Mouse (Mus musculus) limb, embryonic 11.5 days (tissue): ENCODE measurements around the gene Scd2. TPM values are rescaled to one million over a fixed set of nuclear protein-coding genes. Genes with fewer than 3 reads are reported as not detected.

Experiments used
- microRNA-seq: library from miRNA; unstranded; fragments of <30 nt; microRNA quantifications from one replicate; pipeline ENCODE4, GENCODE M21; 2016
- polyA plus RNA-seq: library from polyadenylated mRNA; unstranded; fragments of >200 nt; fragmentation: Nextera tagmentation; extraction: Ambion mirVana; gene quantifications from 2 replicates; pipeline ENCODE4 v1.2.1, GENCODE M21; 2014

Gene Scd2
- polyA plus RNA-seq, 1 experiment from 2014 or later = 309 TPM

Small RNAs within 50 kb of the gene (microRNA-seq; reads per million reads assigned to microRNA genes)
- gene Mir5114 = not detected

Other genes with a start within 250 kb of the Scd2 start
- 20.1 and 20.9 TPM in 2 replicates for gene Erlin1, start 223.9 kb upstream of the Scd2 start, polyA plus RNA-seq
- 44.3 and 47.9 TPM in 2 replicates for gene Chuk, start 186.2 kb upstream of the Scd2 start, polyA plus RNA-seq
- 40.4 and 40.7 TPM in 2 replicates for gene Cwf19l1, start 157.8 kb upstream of the Scd2 start, polyA plus RNA-seq
- gene Bloc1s2, start 147.2 kb upstream of the Scd2 start, polyA plus RNA-seq = 110 and 112 TPM in 2 replicates
- not detected in 2 replicates for gene Pkd2l1, start 101.2 kb upstream of the Scd2 start, polyA plus RNA-seq
- 0.40 TPM in 1 of 2 replicates, not detected in the other for gene Scd3, start 90.4 kb upstream of the Scd2 start, polyA plus RNA-seq
- gene Scd4, start 39.4 kb downstream of the Scd2 start, polyA plus RNA-seq = 0.09 TPM in 1 of 2 replicates, not detected in the other
- gene Scd1, start 114.2 kb downstream of the Scd2 start, polyA plus RNA-seq = 16.7 and 18.6 TPM in 2 replicates
- not detected in 2 replicates for gene Wnt8b, start 199.8 kb downstream of the Scd2 start, polyA plus RNA-seq